ENCODE assay signal across 7 mouse cellular contexts in genomic region chr11:69070590-69071222, GRCm38 (mm10). TPM values are rescaled to one million over a fixed set of nuclear protein-coding genes. Genes with fewer than 3 reads are reported as not detected.
DNase-seq lines count a peak whose midpoint lies in the region; ATAC-seq and TF ChIP-seq lines count a peak whose summit lies in the region.

Tmem107 (plus strand) TSS chr11:69070806.

- TF ChIP-seq POLR2A in kidney, adult 2 months (IDR thresholded peaks at IDR 0.05; ENCODE audit: low read depth, low read length), result peak; percentile 92
- peak; percentile 94 for TF ChIP-seq POLR2A in spleen, adult 2 months (IDR thresholded peaks at IDR 0.05; ENCODE audit: low read depth, low read length)

- H3K4me1 ChIP-seq in embryonic facial prominence, embryonic 11.5 days (ENCODE audit: control insufficient read depth, insufficient read depth, low read length), result no peaks in the 10 kb centered on the region
- H3K4me1 ChIP-seq in kidney, adult 2 months (ENCODE audit: control insufficient read depth, insufficient read depth, low read length), result peaks cover 24% of the 10 kb centered on the region; the same call in 1 of the 2 replicates
- H3K4me1 ChIP-seq in limb, embryonic 12.5 days (replicated peaks), result peaks cover 41% of the 10 kb centered on the region
- H3K4me1 ChIP-seq in midbrain, embryonic 15.5 days, result peaks cover 47% of the 10 kb centered on the region
- H3K4me1 ChIP-seq in spleen, adult 2 months (ENCODE audit: control insufficient read depth, insufficient read depth, insufficient read length), result peaks cover 2% of the 10 kb centered on the region

- H3K36me3 ChIP-seq in embryonic facial prominence, embryonic 11.5 days (replicated peaks; ENCODE audit: control insufficient read depth, insufficient read depth, low read depth, low read length), result no peaks in the 10 kb centered on the region
- no peaks in the 10 kb centered on the region for H3K36me3 ChIP-seq in kidney, adult 2 months (ENCODE audit: control insufficient read depth, insufficient read depth, low read length)
- H3K36me3 ChIP-seq in limb, embryonic 12.5 days, result no peaks in the 10 kb centered on the region
- no peaks in the 10 kb centered on the region for H3K36me3 ChIP-seq in midbrain, embryonic 15.5 days (replicated peaks)
- no peaks in the 10 kb centered on the region for H3K36me3 ChIP-seq in spleen, adult 2 months (ENCODE audit: control insufficient read depth, insufficient read depth, low read length)

- ATAC-seq in embryonic facial prominence, embryonic 11.5 days (replicated peaks; ENCODE audit: insufficient number of reproducible peaks, low FRiP score, low TSS enrichment, low read depth), result peak; percentile 78
- ATAC-seq in limb, embryonic 12.5 days (ENCODE audit: insufficient number of reproducible peaks, insufficient read depth, low FRiP score, low TSS enrichment, low read depth), result peak; percentile 84
- ATAC-seq in midbrain, embryonic 15.5 days (replicated peaks), result peak; percentile 89

- H3K27me3 ChIP-seq in embryonic facial prominence, embryonic 11.5 days (ENCODE audit: control insufficient read depth, insufficient read depth, low read length), result no peaks in the 10 kb centered on the region
- H3K27me3 ChIP-seq in kidney, adult 2 months (replicated peaks; ENCODE audit: control insufficient read depth, insufficient read depth, low read length), result no peaks in the 10 kb centered on the region
- H3K27me3 ChIP-seq in limb, embryonic 12.5 days, result peaks cover 4% of the 10 kb centered on the region; the same call in 1 of the 2 replicates
- H3K27me3 ChIP-seq in midbrain, embryonic 15.5 days (replicated peaks), result no peaks in the 10 kb centered on the region; the same call in 1 of the 2 replicates
- no peaks in the 10 kb centered on the region for H3K27me3 ChIP-seq in spleen, adult 2 months (ENCODE audit: control insufficient read depth, insufficient read depth, low read length)

- H3K27ac ChIP-seq in embryonic facial prominence, embryonic 11.5 days (replicated peaks; ENCODE audit: low read depth, low read length), result peak within 1 kb of the TSS; percentile 63
- peak within 1 kb of the TSS; percentile 71 for H3K27ac ChIP-seq in kidney, adult 2 months (ENCODE audit: insufficient read depth, low read depth, low read length)
- peak within 1 kb of the TSS; percentile 94 for H3K27ac ChIP-seq in limb, embryonic 12.5 days
- H3K27ac ChIP-seq in midbrain, embryonic 15.5 days, result peak within 1 kb of the TSS; percentile 84
- peak within 1 kb of the TSS; percentile 80 for H3K27ac ChIP-seq in spleen, adult 2 months (ENCODE audit: insufficient read depth, low read length)

- peak within 1 kb of the TSS; percentile 72 for H3K4me2 ChIP-seq in embryonic facial prominence, embryonic 11.5 days (ENCODE audit: low read depth, low read length)
- H3K4me2 ChIP-seq in limb, embryonic 12.5 days, result peak within 1 kb of the TSS; percentile 84
- peak within 1 kb of the TSS; percentile 81 for H3K4me2 ChIP-seq in midbrain, embryonic 15.5 days

- peak within 1 kb of the TSS; percentile 70 for H3K9ac ChIP-seq in embryonic facial prominence, embryonic 11.5 days (replicated peaks; ENCODE audit: low read length)
- H3K9ac ChIP-seq in limb, embryonic 12.5 days (replicated peaks), result peak within 1 kb of the TSS; percentile 81
- H3K9ac ChIP-seq in midbrain, embryonic 15.5 days, result peak within 1 kb of the TSS; percentile 70

- under 1% methylated on average over 46 of the region's 47 CpGs for WGBS in embryonic facial prominence, embryonic 11.5 days
- 1% methylated on average over 47 of the region's 47 CpGs for WGBS in kidney, adult 2 months
- under 1% methylated on average over 47 of the region's 47 CpGs for WGBS in limb, embryonic 12.5 days
- WGBS in midbrain, embryonic 15.5 days, result under 1% methylated on average over 47 of the region's 47 CpGs
- WGBS in spleen, adult 2 months, result under 1% methylated on average over 47 of the region's 47 CpGs

- no peaks in the 10 kb centered on the region for H3K9me3 ChIP-seq in embryonic facial prominence, embryonic 11.5 days (replicated peaks; ENCODE audit: control insufficient read depth, low read length)
- no peaks in the 10 kb centered on the region for H3K9me3 ChIP-seq in limb, embryonic 12.5 days
- H3K9me3 ChIP-seq in midbrain, embryonic 15.5 days, result no peaks in the 10 kb centered on the region

- peak; percentile 94 for DNase-seq in adrenal gland, postnatal 14 days
- peak; percentile 97 for DNase-seq in embryonic facial prominence, embryonic 11.5 days (ENCODE audit: low spot score)
- peak; percentile 99 for DNase-seq in heart, adult 11 months
- peak; percentile 97 for DNase-seq in kidney, adult 2 months
- DNase-seq in spleen, adult 2 months (ENCODE audit: low read depth in 1 of 2, low spot score in 2 of 2), result peak; percentile 88 to 94

- no peak for TF ChIP-seq CTCF in kidney, adult 2 months (conservative IDR thresholded peaks at IDR 0.05; ENCODE audit: insufficient read depth, insufficient read length, low read depth, low read length)
- no peak for TF ChIP-seq CTCF in spleen, adult 2 months (IDR thresholded peaks at IDR 0.05; ENCODE audit: extremely low read depth, insufficient read depth, insufficient read length, insufficient replicate concordance)

- H3K4me3 ChIP-seq in embryonic facial prominence, embryonic 11.5 days (ENCODE audit: low read depth, low read length), result peak within 1 kb of the TSS; percentile 52
- peak within 1 kb of the TSS; percentile 95 for H3K4me3 ChIP-seq in kidney, adult 2 months (ENCODE audit: insufficient read depth, low read depth, low read length)
- peak within 1 kb of the TSS; percentile 62 for H3K4me3 ChIP-seq in limb, embryonic 12.5 days (replicated peaks)
- H3K4me3 ChIP-seq in midbrain, embryonic 15.5 days, result peak within 1 kb of the TSS; percentile 52
- peak within 1 kb of the TSS; percentile 69 for H3K4me3 ChIP-seq in spleen, adult 2 months (ENCODE audit: extremely low read depth, insufficient read depth, insufficient read length)

RNA-seq across cellular contexts. Expression of gene Tmem107, which starts in this region (rescaled TPM):
- 12.0 and 12.3 TPM in 2 replicates for total RNA-seq in adrenal gland, postnatal 14 days (2021)
- 40.4 and 43.1 TPM in 2 replicates for polyA plus RNA-seq in embryonic facial prominence, embryonic 11.5 days (2014; fragmentation: Nextera tagmentation; extraction: Ambion mirVana)
- 41.7 and 48.0 TPM in 2 replicates for polyA plus RNA-seq in kidney, adult 2 months (2012; rRNA removed)
- 39.5 and 41.0 TPM in 2 replicates for polyA plus RNA-seq in limb, embryonic 12.5 days (2016; fragmentation: Nextera tagmentation; extraction: Ambion mirVana)
- polyA plus RNA-seq in midbrain, embryonic 15.5 days (2015; fragmentation: Nextera tagmentation; extraction: Ambion mirVana), result 33.5 and 37.7 TPM in 2 replicates
- 7.0 and 14.6 TPM in 2 replicates for polyA plus RNA-seq in spleen, adult 2 months (2012; rRNA removed)

Comparison
In these comparisons a context has a peak if more than half of its experiments do, and no peak if none do; other contexts are left out.
1. Peak in every context shown above with its lines: DNase-seq, ATAC-seq, H3K4me3 ChIP-seq and H3K27ac ChIP-seq.